Mouse (Mus musculus) midbrain, postnatal 0 days (tissue): Measurements from ENCODE around the gene Nek9. TPM values are rescaled to one million over a fixed set of nuclear protein-coding genes. Genes with fewer than 3 reads are reported as not detected.

ENCODE experiments used
- ATAC-seq: fragments of 200-750 bp; cut with Nextera tagmentation; 2 replicates; pipeline ENCODE4 v1.8.0; 2017; ENCODE audit warnings: moderate number of reproducible peaks, mild to moderate bottlenecking, moderate TSS enrichment, moderate library complexity; ENCODE audit not compliant: low FRiP score
- DNase-seq: peaks from one replicate; pipeline ENCODE4 v3.0.0-alpha.2; 2015; ENCODE audit warnings: low spot score
- H3K27ac ChIP-seq: fragments of 300-500 bp; sonication (generic); 2 replicates; pipeline ENCODE4 v1.5.1; 2014; ENCODE audit warnings: low read depth, mild to moderate bottlenecking, low read length, mixed read lengths
- H3K27me3 ChIP-seq: fragments of 300-500 bp; sonication (generic); 2 replicates; pipeline ENCODE4 v1.6.1; 2014; ENCODE audit warnings: low read length, control low read depth, mixed read lengths; ENCODE audit not compliant: insufficient read depth
- H3K36me3 ChIP-seq: fragments of 300-500 bp; sonication (generic); 2 replicates; pipeline ENCODE4 v1.6.1; 2014; ENCODE audit warnings: low read length, control low read depth, mixed read lengths; ENCODE audit not compliant: insufficient read depth
- H3K4me1 ChIP-seq: fragments of 300-500 bp; sonication (generic); 2 replicates; pipeline ENCODE4 v1.6.1; 2014; ENCODE audit warnings: mild to moderate bottlenecking, control low read depth, antibody characterized with exemption, low read length, mixed read lengths; ENCODE audit not compliant: insufficient read depth
- H3K4me2 ChIP-seq: fragments of 300-500 bp; sonication (generic); 2 replicates; pipeline ENCODE4 v1.6.1; 2014; ENCODE audit warnings: low read depth, mild to moderate bottlenecking, low read length, mixed read lengths; ENCODE audit not compliant: poor library complexity, severe bottlenecking
- H3K4me3 ChIP-seq: fragments of 300-500 bp; sonication (generic); 2 replicates; pipeline ENCODE4 v1.5.1; 2014; ENCODE audit warnings: low read depth, mild to moderate bottlenecking, low read length, moderate library complexity
- H3K9ac ChIP-seq: fragments of 300-500 bp; sonication (generic); replicated peaks from 2 replicates; pipeline ENCODE4 v1.6.1; 2014; ENCODE audit warnings: mild to moderate bottlenecking, low read length, moderate library complexity, mixed read lengths; ENCODE audit not compliant: poor library complexity, severe bottlenecking
- H3K9me3 ChIP-seq: fragments of 300-500 bp; sonication (generic); 2 replicates; pipeline ENCODE4 v1.6.1; 2016; ENCODE audit warnings: low read length, control low read depth
- CTCF ChIP-seq: IDR thresholded peaks from 2 replicates; pipeline ENCODE4 v1.5.1; 2016; ENCODE audit warnings: antibody characterized with exemption, mild to moderate bottlenecking
- WGBS: fragments of 180-500 bp; shearing (Covaris S2); extraction: QIAGEN DNeasy Blood & Tissue Kit; methylation state at CpG from one replicate; pipeline ENCODE4 v1.1.7; 2014; 5-methylcytosine and 5-hydroxymethylcytosine counted together
- polyA plus RNA-seq: library from polyadenylated mRNA; unstranded; fragments of >200 nt; fragmentation: Nextera tagmentation; extraction: Ambion mirVana; gene quantifications from 2 replicates; pipeline ENCODE4 v1.2.1, GENCODE M21; 2015
- total RNA-seq: library from RNA; depleted of rRNA; stranded (reverse); fragments of >200 nt; gene quantifications from 2 replicates; pipeline ENCODE4 v1.2.3, GENCODE M21; 2014

Nek9 gene
- total and polyA plus RNA-seq, 2 experiments from 2014 or later = 7.5 to 16.5 TPM

- WGBS = 77% methylated on average over 8 of the region's 8 CpGs
- Histone ChIP-seq H3K27ac (no peak overlapping the region), H3K4me3 (no peak overlapping the region), H3K9me3 (no peaks in the 10 kb centered on the region), H3K4me2 (no peak overlapping the region), H3K27me3 (no peaks in the 10 kb centered on the region), H3K36me3 (no peaks in the 10 kb centered on the region), H3K9ac (no peak overlapping the region), H3K4me1 (no peaks in the 10 kb centered on the region)
- no peak for TF ChIP-seq CTCF
- no peak for ATAC-seq
- DNase-seq = no peak
These were observed 33.0 kb upstream of the Nek9 start for GRCm38 (mm10) chr12:85372068-85372665.

GRCm38 (mm10) chr12:85368441-85369063 lies 29.4 kb upstream of the Nek9 start:
- H3K27ac ChIP-seq = no peak overlapping the region
- no peaks in the 10 kb centered on the region for H3K4me1 ChIP-seq
- no peak overlapping the region for H3K4me2 ChIP-seq
- H3K27me3 ChIP-seq = no peaks in the 10 kb centered on the region
- 83% methylated on average over 6 of the region's 6 CpGs for WGBS
- H3K4me3 ChIP-seq = no peak overlapping the region
- ATAC-seq (no peak), DNase-seq (no peak)
- no peaks in the 10 kb centered on the region for H3K36me3 ChIP-seq
- TF ChIP-seq CTCF = no peak
- no peaks in the 10 kb centered on the region for H3K9me3 ChIP-seq
- H3K9ac ChIP-seq = no peak overlapping the region

GRCm38 (mm10) chr12:85366271-85366670 lies 27.1 kb upstream of the Nek9 start:
- WGBS = 74% methylated on average over 3 of the region's 3 CpGs
- peak; percentile 66; the same call in 1 of the 2 replicates for ATAC-seq

GRCm38 (mm10) chr12:85362510-85362909 lies 23.3 kb upstream of the Nek9 start:
- Histone ChIP-seq H3K9ac (no peak overlapping the region), H3K27me3 (no peaks in the 10 kb centered on the region), H3K4me1 (no peaks in the 10 kb centered on the region), H3K4me3 (no peak overlapping the region), H3K9me3 (no peaks in the 10 kb centered on the region), H3K4me2 (no peak overlapping the region), H3K27ac (no peak overlapping the region), H3K36me3 (no peaks in the 10 kb centered on the region)
- no peak for TF ChIP-seq CTCF
- DNase-seq (no peak), ATAC-seq (no peak)
- whole genome bisulfite sequencing = 80% methylated on average over 4 of the region's 4 CpGs

More at GRCm38 (mm10) chr12:85366271-85366670, 27.1 kb upstream of the Nek9 start:
- Histone ChIP-seq H3K27ac (no peak overlapping the region; the same call in 1 of the 2 replicates), H3K27me3 (no peaks in the 10 kb centered on the region), H3K4me1 (no peaks in the 10 kb centered on the region), H3K36me3 (no peaks in the 10 kb centered on the region), H3K9ac (no peak overlapping the region), H3K9me3 (no peaks in the 10 kb centered on the region), H3K4me2 (no peak overlapping the region), H3K4me3 (no peak overlapping the region)
- peak; percentile 77 for DNase-seq
- peak; percentile 11; the same call in 1 of the 2 replicates for TF ChIP-seq CTCF

GRCm38 (mm10) chr12:85361580-85361979 lies 22.4 kb upstream of the Nek9 start:
- H3K9me3 ChIP-seq = no peaks in the 10 kb centered on the region
- no peaks in the 10 kb centered on the region for H3K27me3 ChIP-seq
- no peak overlapping the region for H3K27ac ChIP-seq
- no peak for DNase-seq
- H3K36me3 ChIP-seq = no peaks in the 10 kb centered on the region
- no peak for TF ChIP-seq CTCF
- no peak for ATAC-seq
- H3K4me1 ChIP-seq = no peaks in the 10 kb centered on the region
- no peak overlapping the region for H3K4me3 ChIP-seq
- no peak overlapping the region for H3K9ac ChIP-seq
- H3K4me2 ChIP-seq = no peak overlapping the region

- Histone ChIP-seq H3K27me3 (no peaks in the 10 kb centered on the region), H3K36me3 (no peaks in the 10 kb centered on the region), H3K9me3 (no peaks in the 10 kb centered on the region), H3K4me3 (no peak overlapping the region), H3K27ac (no peak overlapping the region), H3K4me2 (no peak overlapping the region), H3K4me1 (no peaks in the 10 kb centered on the region), H3K9ac (no peak overlapping the region)
- 90% methylated on average over 3 of the region's 3 CpGs for WGBS
- no peak for TF ChIP-seq CTCF
- DNase-seq (no peak), ATAC-seq (no peak)
These were observed 22.0 kb upstream of the Nek9 start for GRCm38 (mm10) chr12:85361165-85361564.
